Mouse (Mus musculus): Measurements from ENCODE around the gene Zfyve27.

- TF ChIP-seq CTCF (IDR thresholded peaks at IDR 0.05) (peak; percentile 93), EP300 (IDR thresholded peaks at IDR 0.05) (no peak)
These were observed 11.8 kb upstream of the Zfyve27 start for GRCm38 (mm10) chr19:42151990-42152389.
